Mouse (Mus musculus) MEL (cell line): ENCODE measurements around the gene Kdr. TPM values are rescaled to one million over a fixed set of nuclear protein-coding genes. Genes with fewer than 3 reads are reported as not detected.

Experiments used
- DNase-seq: peaks from one replicate; pipeline ENCODE4 v3.0.0; 2011; ENCODE audit warnings: low read depth, low spot score
- H3K27ac ChIP-seq: 2 replicates; pipeline ENCODE4 v1.5.1; 2012; ENCODE audit warnings: low read depth, mild to moderate bottlenecking, control low read depth, low read length, moderate library complexity; ENCODE audit not compliant: control insufficient read depth
- H3K27me3 ChIP-seq, 2 experiments: fragments of 150-350 bp in 1 of 2; sonication (generic) in 1 of 2; 2 replicates each; pipeline ENCODE4 v1.6.1; 2012; ENCODE audit warnings: low read length in 2 of 2, mild to moderate bottlenecking in 2 of 2, improper control_type of control experiment in 1 of 2, moderate library complexity in 1 of 2; ENCODE audit not compliant: insufficient read depth in 2 of 2, control insufficient read depth in 1 of 2
- H3K36me3 ChIP-seq, 2 experiments: 2 replicates each; pipeline ENCODE4 v1.6.1; 2012 to 2014; ENCODE audit warnings: low read length in 2 of 2, improper control_type of control experiment in 1 of 2, inconsistent platforms in 1 of 2, mild to moderate bottlenecking in 1 of 2; ENCODE audit not compliant: insufficient read depth in 2 of 2, control insufficient read depth in 1 of 2
- H3K4me1 ChIP-seq, 2 experiments: fragments of 150-350 bp in 1 of 2; sonication (generic) in 1 of 2; 2 replicates each; pipeline ENCODE4 v1.6.1; 2012; ENCODE audit warnings: low read length in 2 of 2, improper control_type of control experiment in 1 of 2, mild to moderate bottlenecking in 1 of 2; ENCODE audit not compliant: insufficient read depth in 2 of 2, control insufficient read depth in 1 of 2
- H3K4me3 ChIP-seq, 2 experiments: fragments of 150-350 bp in 1 of 2; sonication (generic) in 1 of 2; 2 replicates each; pipeline ENCODE4 v1.5.1; 2012; ENCODE audit warnings: low read depth in 2 of 2, low read length in 2 of 2, mild to moderate bottlenecking in 2 of 2, moderate library complexity in 2 of 2, control low read depth in 1 of 2, improper control_type of control experiment in 1 of 2; ENCODE audit not compliant: control insufficient read depth in 1 of 2, insufficient read depth in 1 of 2
- H3K79me2 ChIP-seq: 2 replicates; pipeline ENCODE4 v1.6.1; 2012; ENCODE audit warnings: mild to moderate bottlenecking, low read length, moderate library complexity; ENCODE audit not compliant: control insufficient read depth, poor library complexity, insufficient read depth
- H3K9ac ChIP-seq: 2 replicates; pipeline ENCODE4 v1.6.1; 2012; ENCODE audit warnings: low read depth, mild to moderate bottlenecking, control low read depth, low read length, moderate library complexity; ENCODE audit not compliant: control insufficient read depth, poor library complexity, severe bottlenecking
- H3K9me3 ChIP-seq: fragments of 150-350 bp; sonication (generic); replicated peaks from 2 replicates; pipeline ENCODE4 v1.6.1; 2012; ENCODE audit warnings: mild to moderate bottlenecking, low read length, improper control_type of control experiment, moderate library complexity; ENCODE audit not compliant: insufficient read depth
- ELF1 ChIP-seq: IDR thresholded peaks from 2 replicates; pipeline ENCODE4 v1.6.1; 2014; ENCODE audit warnings: low read depth, mild to moderate bottlenecking, inconsistent platforms, low read length, improper control_type of control experiment, moderate library complexity
- ETS1 ChIP-seq: IDR thresholded peaks from 2 replicates; pipeline ENCODE4 v1.6.1; 2012; ENCODE audit warnings: low read depth, mild to moderate bottlenecking, inconsistent platforms, low read length, improper control_type of control experiment, moderate library complexity
- MAFK ChIP-seq: IDR thresholded peaks from 2 replicates; pipeline ENCODE4 v1.6.1; 2011; ENCODE audit warnings: low read depth, mild to moderate bottlenecking, low read length, improper control_type of control experiment, borderline replicate concordance
- MAZ ChIP-seq: IDR thresholded peaks from 2 replicates; pipeline ENCODE4 v1.6.1; 2012; ENCODE audit warnings: low read depth, mild to moderate bottlenecking, inconsistent platforms, low read length, improper control_type of control experiment
- MEF2A ChIP-seq: IDR thresholded peaks from 2 replicates; pipeline ENCODE4 v1.6.1; 2014; ENCODE audit warnings: low read depth, mild to moderate bottlenecking, inconsistent platforms, low read length, improper control_type of control experiment; ENCODE audit not compliant: poor library complexity, insufficient replicate concordance, severe bottlenecking; ENCODE audit errors: extremely low read depth
- MXI1 ChIP-seq: IDR thresholded peaks from 2 replicates; pipeline ENCODE4 v1.6.1; 2011; ENCODE audit warnings: mild to moderate bottlenecking, low read depth, low read length, improper control_type of control experiment
- NRF1 ChIP-seq: IDR thresholded peaks from 2 replicates; pipeline ENCODE4 v1.6.1; 2014; ENCODE audit warnings: low read depth, mild to moderate bottlenecking, inconsistent platforms, low read length, improper control_type of control experiment, moderate library complexity; ENCODE audit not compliant: poor library complexity, insufficient read depth, severe bottlenecking
- POLR2A ChIP-seq, 2 experiments: IDR thresholded peaks; 2 replicates each; pipeline ENCODE4 v1.6.1; 2011 to 2012; ENCODE audit warnings: low read length in 2 of 2, mild to moderate bottlenecking in 2 of 2, control low read depth in 1 of 2, improper control_type of control experiment in 1 of 2, low read depth in 1 of 2, moderate library complexity in 1 of 2; ENCODE audit not compliant: control insufficient read depth in 1 of 2, insufficient read depth in 1 of 2, poor library complexity in 1 of 2
- POLR2AphosphoS2 ChIP-seq: IDR thresholded peaks from 2 replicates; pipeline ENCODE4 v1.6.1; 2011; ENCODE audit warnings: low read length, improper control_type of control experiment
- RCOR1 ChIP-seq: IDR thresholded peaks from 2 replicates; pipeline ENCODE4 v1.6.1; 2012; ENCODE audit warnings: low read depth, mild to moderate bottlenecking, inconsistent platforms, low read length, improper control_type of control experiment
- TBP ChIP-seq: IDR thresholded peaks from 2 replicates; pipeline ENCODE4 v1.8.0; 2011; ENCODE audit warnings: low read depth, low read length, improper control_type of control experiment
- USF1 ChIP-seq: IDR thresholded peaks from 2 replicates; pipeline ENCODE4 v1.6.1; 2014; ENCODE audit warnings: low read depth, mild to moderate bottlenecking, inconsistent platforms, low read length, improper control_type of control experiment, moderate library complexity
- ZMIZ1 ChIP-seq: IDR thresholded peaks from 2 replicates; pipeline ENCODE4 v1.6.1; 2012; ENCODE audit warnings: low read depth, mild to moderate bottlenecking, inconsistent platforms, low read length, improper control_type of control experiment, moderate library complexity
- polyA plus RNA-seq, 2 experiments: library from polyadenylated mRNA; stranded (reverse) in 1 of 2; unstranded in 1 of 2; fragments of >175 nt in 1 of 2; fragments of >200 nt in 1 of 2; gene quantifications; 2 replicates each; pipeline versions ENCODE4 v1.2.1 to v1.2.4; 2012; ENCODE audit warnings: low replicate concordance in 2 of 2, low read depth in 1 of 2; ENCODE audit not compliant: insufficient read length in 2 of 2, insufficient read depth in 1 of 2, missing spikeins in 1 of 2
- total RNA-seq: library from RNA; depleted of rRNA; stranded (reverse); fragments of 300-350 nt; gene quantifications from 2 replicates; pipeline ENCODE4 v1.2.3, GENCODE M21; 2012

Kdr gene
- total and polyA plus RNA-seq, 3 experiments = 0.06 TPM; not detected in 2

GRCm38 (mm10) chr5:75990212-75990611 is 12.0 kb upstream of the Kdr start:
- no peak for TF ChIP-seq POLR2A (IDR thresholded peaks at IDR 0.05; ENCODE audit: control insufficient read depth in 1 of 2, insufficient read depth in 1 of 2, low read depth in 1 of 2, low read length in 2 of 2, poor library complexity in 1 of 2)
- TF ChIP-seq USF1 = no peak
- TF ChIP-seq MAZ = no peak
- no peak for TF ChIP-seq ELF1

GRCm38 (mm10) chr5:75987530-75987929 is 9.3 kb upstream of the Kdr start:
- Histone ChIP-seq H3K27ac (no peak overlapping the region), H3K9me3 (no peaks in the 10 kb centered on the region), H3K79me2 (no peaks in the 10 kb centered on the region), H3K9ac (no peak overlapping the region), H3K4me3 (no peak overlapping the region), H3K4me1 (no peaks in the 10 kb centered on the region), H3K36me3 (no peaks in the 10 kb centered on the region), H3K27me3 (peaks cover 8 to 11% of the 10 kb centered on the region in 2 experiments)
- no peak for DNase-seq
- TF ChIP-seq ELF1 (no peak), MAFK (no peak), USF1 (no peak), TBP (no peak), NRF1 (no peak), RCOR1 (no peak), ZMIZ1 (no peak), POLR2A (IDR thresholded peaks at IDR 0.05; ENCODE audit: control insufficient read depth in 1 of 2, insufficient read depth in 1 of 2, low read depth in 1 of 2, low read length in 2 of 2, poor library complexity in 1 of 2) (no peak), POLR2AphosphoS2 (no peak), MEF2A (no peak), MXI1 (no peak), ETS1 (no peak)

More at GRCm38 (mm10) chr5:75990212-75990611, 12.0 kb upstream of the Kdr start:
- no peaks in the 10 kb centered on the region for H3K4me1 ChIP-seq
- no peak overlapping the region for H3K27ac ChIP-seq
- H3K9ac ChIP-seq = no peak overlapping the region
- no peaks in the 10 kb centered on the region for H3K79me2 ChIP-seq
- no peak overlapping the region for H3K4me3 ChIP-seq
- no peaks in the 10 kb centered on the region for H3K36me3 ChIP-seq
- no peaks in the 10 kb centered on the region for H3K9me3 ChIP-seq
- H3K27me3 ChIP-seq = peaks cover 11 to 12% of the 10 kb centered on the region in 2 experiments
- no peak for DNase-seq
